Comparison of ENCODE assay signal across 20 mouse cellular contexts in genomic region chr7:111138038-111138437, GRCm38 (mm10). TPM values are rescaled to one million over a fixed set of nuclear protein-coding genes. Genes with fewer than 3 reads are reported as not detected.
DNase-seq lines count a peak whose midpoint lies in the region; ATAC-seq and TF ChIP-seq lines count a peak whose summit lies in the region.
"Had no signal": no experiment of that assay in that cellular context is flagged by ENCODE, and none has a peak within 500 bp of the region (broad histone marks: within the 10 kb centered on the region; RNA-seq: fewer than 3 reads in every experiment).

No protein-coding gene starts in this region.

- H3K27ac ChIP-seq in intestine, embryonic 15.5 days = no peak overlapping the region
- no peak overlapping the region for H3K27ac ChIP-seq in intestine, postnatal 0 days (ENCODE audit: low read depth, low read length)
- H3K27ac ChIP-seq in intestine, embryonic 16.5 days (ENCODE audit: low read length) = no peak overlapping the region
- H3K27ac ChIP-seq in liver, embryonic 16.5 days (ENCODE audit: low read length) = peak overlapping the region; percentile 76
- no peak overlapping the region for H3K27ac ChIP-seq in midbrain, embryonic 14.5 days (replicated peaks; ENCODE audit: low read depth, low read length)
- H3K27ac ChIP-seq: hindbrain, embryonic 15.5 days; kidney, postnatal 0 days; limb, embryonic 15.5 days; midbrain, embryonic 13.5 days; neural tube, embryonic 13.5 days had no signal

- no peak for TF ChIP-seq CTCF in intestine, postnatal 0 days (IDR thresholded peaks at IDR 0.05; ENCODE audit: low read depth)

- H3K4me2 ChIP-seq in intestine, embryonic 15.5 days (replicated peaks) = no peak overlapping the region
- no peak overlapping the region for H3K4me2 ChIP-seq in intestine, postnatal 0 days (replicated peaks; ENCODE audit: low read depth)
- no peak overlapping the region for H3K4me2 ChIP-seq in intestine, embryonic 16.5 days (ENCODE audit: low read depth, low read length)
- H3K4me2 ChIP-seq in liver, embryonic 16.5 days (ENCODE audit: low read depth, low read length) = peak overlapping the region; percentile 54
- H3K4me2 ChIP-seq in midbrain, embryonic 14.5 days (ENCODE audit: low read length) = no peak overlapping the region
- H3K4me2 ChIP-seq: hindbrain, embryonic 15.5 days; limb, embryonic 15.5 days; midbrain, embryonic 13.5 days; neural tube, embryonic 13.5 days had no signal

- no peak overlapping the region for H3K9ac ChIP-seq in intestine, embryonic 15.5 days
- no peak overlapping the region for H3K9ac ChIP-seq in intestine, postnatal 0 days (ENCODE audit: low read depth, low read length)
- H3K9ac ChIP-seq in intestine, embryonic 16.5 days (ENCODE audit: low read depth, low read length) = no peak overlapping the region
- H3K9ac ChIP-seq in liver, embryonic 16.5 days (ENCODE audit: low read depth, low read length) = peak overlapping the region; percentile 47
- no peak overlapping the region for H3K9ac ChIP-seq in midbrain, embryonic 14.5 days (replicated peaks; ENCODE audit: low read length)
- H3K9ac ChIP-seq: hindbrain, embryonic 15.5 days; limb, embryonic 15.5 days; midbrain, embryonic 13.5 days; neural tube, embryonic 13.5 days had no signal

- ATAC-seq in intestine, embryonic 15.5 days = peak; percentile 70
- no peak for ATAC-seq in intestine, postnatal 0 days
- peak; percentile 81 for ATAC-seq in intestine, embryonic 16.5 days
- peak; percentile 99 for ATAC-seq in liver, embryonic 16.5 days (ENCODE audit: low read depth)
- no peak for ATAC-seq in midbrain, embryonic 14.5 days (ENCODE audit: low FRiP score, low TSS enrichment)
- no peak for ATAC-seq in cerebellum, adult (ENCODE audit: insufficient number of reproducible peaks, low FRiP score, low TSS enrichment)
- ATAC-seq: lung, postnatal 0 days; midbrain, embryonic 13.5 days had no signal

- no peaks in the 10 kb centered on the region for H3K36me3 ChIP-seq in intestine, embryonic 15.5 days
- H3K36me3 ChIP-seq in intestine, postnatal 0 days (ENCODE audit: control insufficient read depth, insufficient read depth) = no peaks in the 10 kb centered on the region
- no peaks in the 10 kb centered on the region for H3K36me3 ChIP-seq in intestine, embryonic 16.5 days (ENCODE audit: control insufficient read depth, insufficient read depth, low read length)
- H3K36me3 ChIP-seq in liver, embryonic 16.5 days (ENCODE audit: control insufficient read depth, insufficient read depth) = no peaks in the 10 kb centered on the region
- no peaks in the 10 kb centered on the region for H3K36me3 ChIP-seq in midbrain, embryonic 14.5 days (ENCODE audit: control insufficient read depth, insufficient read depth, low read length)
- H3K36me3 ChIP-seq: hindbrain, embryonic 15.5 days; limb, embryonic 15.5 days; midbrain, embryonic 13.5 days; neural tube, embryonic 13.5 days had no signal

- H3K9me3 ChIP-seq in intestine, embryonic 15.5 days = no peaks in the 10 kb centered on the region
- no peaks in the 10 kb centered on the region for H3K9me3 ChIP-seq in intestine, postnatal 0 days (ENCODE audit: control insufficient read depth)
- no peaks in the 10 kb centered on the region for H3K9me3 ChIP-seq in intestine, embryonic 16.5 days (ENCODE audit: control insufficient read depth, low read length)
- no peaks in the 10 kb centered on the region for H3K9me3 ChIP-seq in liver, embryonic 16.5 days (replicated peaks; ENCODE audit: control insufficient read depth, low read length)
- no peaks in the 10 kb centered on the region for H3K9me3 ChIP-seq in midbrain, embryonic 14.5 days (ENCODE audit: control insufficient read depth, low read length)
- H3K9me3 ChIP-seq: hindbrain, embryonic 15.5 days; limb, embryonic 15.5 days; midbrain, embryonic 13.5 days; neural tube, embryonic 13.5 days had no signal

- WGBS in intestine, embryonic 15.5 days = 95% methylated on average over 2 of the region's 2 CpGs
- 95% methylated on average over 2 of the region's 2 CpGs for WGBS in intestine, postnatal 0 days
- 96% methylated on average over 2 of the region's 2 CpGs for WGBS in intestine, embryonic 16.5 days
- 91% methylated on average over 2 of the region's 2 CpGs for WGBS in liver, embryonic 16.5 days (ENCODE audit: insufficient replicate concordance)
- 95% methylated on average over 2 of the region's 2 CpGs for WGBS in midbrain, embryonic 14.5 days

- H3K4me1 ChIP-seq in intestine, embryonic 15.5 days (replicated peaks) = no peaks in the 10 kb centered on the region
- H3K4me1 ChIP-seq in intestine, postnatal 0 days (replicated peaks; ENCODE audit: control insufficient read depth, insufficient read depth, low read length) = 0 out of 2 replicates have a peak, but pooled peaks cover 4% of the 10 kb centered on the region
- 0 out of 2 replicates have a peak, but pooled peaks cover 3% of the 10 kb centered on the region for H3K4me1 ChIP-seq in intestine, embryonic 16.5 days (ENCODE audit: control insufficient read depth, insufficient read depth, low read length)
- H3K4me1 ChIP-seq in liver, embryonic 16.5 days (ENCODE audit: control insufficient read depth, low read depth, low read length) = peaks cover 31% of the 10 kb centered on the region
- H3K4me1 ChIP-seq in midbrain, embryonic 14.5 days (ENCODE audit: control insufficient read depth, insufficient read depth, low read length) = no peaks in the 10 kb centered on the region
- H3K4me1 ChIP-seq: hindbrain, embryonic 15.5 days; midbrain, embryonic 13.5 days; neural tube, embryonic 13.5 days had no signal

- no peak overlapping the region for H3K4me3 ChIP-seq in intestine, embryonic 15.5 days (replicated peaks)
- no peak overlapping the region for H3K4me3 ChIP-seq in intestine, postnatal 0 days (ENCODE audit: low read depth, low read length)
- no peak overlapping the region for H3K4me3 ChIP-seq in intestine, embryonic 16.5 days (ENCODE audit: low read length)
- peak overlapping the region; percentile 29 for H3K4me3 ChIP-seq in liver, embryonic 16.5 days (ENCODE audit: low read depth, low read length)
- no peak overlapping the region for H3K4me3 ChIP-seq in midbrain, embryonic 14.5 days (replicated peaks; ENCODE audit: low read depth, low read length)
- H3K4me3 ChIP-seq: hindbrain, embryonic 15.5 days; limb, embryonic 15.5 days; midbrain, embryonic 13.5 days; neural tube, embryonic 13.5 days had no signal

- DNase-seq in adrenal gland, postnatal 36 days = no peak
- no peak for DNase-seq in midbrain, embryonic 14.5 days
- DNase-seq: adrenal gland, postnatal 25 days; cerebellum, adult 9-10 months; embryo, embryonic 11 days; gastrocnemius, postnatal 14 days; kidney, adult 11 months; layer of hippocampus, postnatal 36 days; thymus, adult 18-20 months had no signal

- no peaks in the 10 kb centered on the region for H3K27me3 ChIP-seq in intestine, embryonic 15.5 days (replicated peaks)
- no peaks in the 10 kb centered on the region for H3K27me3 ChIP-seq in intestine, postnatal 0 days (replicated peaks; ENCODE audit: control insufficient read depth, insufficient read depth, low read length)
- no peaks in the 10 kb centered on the region for H3K27me3 ChIP-seq in intestine, embryonic 16.5 days (replicated peaks; ENCODE audit: control insufficient read depth, insufficient read depth, low read length)
- no peaks in the 10 kb centered on the region for H3K27me3 ChIP-seq in liver, embryonic 16.5 days (ENCODE audit: control insufficient read depth, insufficient read depth, low read depth, low read length)
- H3K27me3 ChIP-seq in midbrain, embryonic 14.5 days (ENCODE audit: control insufficient read depth, insufficient read depth, low read length) = no peaks in the 10 kb centered on the region
- H3K27me3 ChIP-seq: hindbrain, embryonic 15.5 days; limb, embryonic 15.5 days; midbrain, embryonic 13.5 days; neural tube, embryonic 13.5 days had no signal

RNA-seq across cellular contexts. Expression of gene Eif4g2, which starts 55.2 kb away (rescaled TPM):
- polyA plus RNA-seq in intestine, embryonic 15.5 days (2015; fragmentation: Nextera tagmentation; extraction: Ambion mirVana) = 632 and 726 TPM in 2 replicates
- 326 and 352 TPM in 2 replicates for polyA plus RNA-seq in intestine, postnatal 0 days (2015; fragmentation: Nextera tagmentation; extraction: Ambion mirVana)
- 621 and 629 TPM in 2 replicates for polyA plus RNA-seq in intestine, embryonic 16.5 days (2015; fragmentation: Nextera tagmentation; extraction: Ambion mirVana)
- polyA plus RNA-seq in liver, embryonic 16.5 days (2015; fragmentation: Nextera tagmentation; extraction: Ambion mirVana) = 332 and 350 TPM in 2 replicates
- 1,000 to 10,000 TPM; 1,018 to 1,041 TPM for total RNA-seq in adrenal gland, postnatal 36 days (2021)
- polyA plus RNA-seq in midbrain, embryonic 14.5 days (2014; fragmentation: Nextera tagmentation; extraction: Ambion mirVana) = 906 and 1,582 TPM in 2 replicates

Comparison
In these comparisons a context has a peak if more than half of its experiments do, and no peak if none do; other contexts are left out.
1. ATAC-seq: peak in intestine, embryonic 15.5 days (single experiment), intestine, embryonic 16.5 days (single experiment) and liver, embryonic 16.5 days (single experiment); none in intestine, postnatal 0 days (single experiment), midbrain, embryonic 14.5 days (single experiment) and cerebellum, adult (single experiment).